In the genomic region with DNA sequence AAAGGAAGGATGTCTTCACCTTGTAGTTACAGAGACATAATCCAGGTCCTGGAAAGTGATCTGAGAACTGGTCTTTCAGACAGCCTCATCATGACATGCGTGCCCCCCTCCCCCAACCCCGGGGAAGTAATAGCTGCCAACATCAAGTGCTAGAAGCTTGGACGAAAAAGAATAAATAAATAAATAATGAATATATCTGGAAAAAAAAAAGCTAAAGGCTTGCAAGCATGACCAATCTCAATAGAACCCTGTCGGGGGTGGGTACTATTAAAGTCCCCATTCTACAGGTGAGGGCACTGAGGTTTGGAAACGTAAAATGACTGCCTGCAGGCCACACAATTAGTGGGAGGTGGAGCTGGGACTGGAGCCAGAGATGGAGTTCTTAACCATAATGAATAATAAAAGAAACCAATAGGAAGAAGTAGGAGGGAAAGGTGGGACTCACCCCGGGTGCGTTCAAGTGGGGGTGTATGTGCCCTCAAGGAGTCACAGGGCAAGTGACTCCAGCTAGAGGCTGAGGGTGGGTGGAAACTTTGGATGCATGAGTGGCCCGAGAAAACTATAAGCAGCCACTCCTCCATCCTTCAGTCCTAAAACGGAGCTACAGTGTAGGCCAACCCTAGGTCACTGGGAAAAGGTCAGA, we compare ENCODE assay signal across 7 mouse cellular contexts. TPM values are rescaled to one million over a fixed set of nuclear protein-coding genes. Genes with fewer than 3 reads are reported as not detected.
DNase-seq lines count a peak whose midpoint lies in the region; ATAC-seq and TF ChIP-seq lines count a peak whose summit lies in the region.

No protein-coding gene starts in this region.

- in situ Hi-C loops in ES-E14 (cut with MboI; ENCODE audit: low sequenced_read_pairs in 2 of 2, unreplicated experiment in 2 of 2): no loop called here

- WGBS in heart, embryonic 16.5 days: 43% methylated on average over 9 of the region's 9 CpGs
- WGBS in limb, embryonic 10.5 days: 52% methylated on average over 9 of the region's 9 CpGs
- WGBS in midbrain, embryonic 16.5 days: 39% methylated on average over 9 of the region's 9 CpGs

- H3K9ac ChIP-seq in ES-E14 (ENCODE audit: insufficient read depth, low read depth, low read length, poor library complexity, severe bottlenecking): peak overlapping the region; percentile 91; the same call in 1 of the 2 replicates
- peak overlapping the region; percentile 89 for H3K9ac ChIP-seq in heart, embryonic 16.5 days (ENCODE audit: low read length)
- peak overlapping the region; percentile 91 for H3K9ac ChIP-seq in midbrain, embryonic 16.5 days (ENCODE audit: low read depth, low read length)

- H3K4me2 ChIP-seq in heart, embryonic 16.5 days (ENCODE audit: low read depth, low read length): peak overlapping the region; percentile 95
- peak overlapping the region; percentile 86 for H3K4me2 ChIP-seq in midbrain, embryonic 16.5 days (ENCODE audit: low read length)

- no peaks in the 10 kb centered on the region for H3K27me3 ChIP-seq in heart, embryonic 16.5 days (ENCODE audit: control insufficient read depth, insufficient read depth, low read length)
- no peaks in the 10 kb centered on the region for H3K27me3 ChIP-seq in limb, embryonic 10.5 days (ENCODE audit: low read depth, poor library complexity, severe bottlenecking)
- no peaks in the 10 kb centered on the region for H3K27me3 ChIP-seq in midbrain, embryonic 16.5 days (ENCODE audit: control insufficient read depth, insufficient read depth, low read depth, low read length)

- no peak for ATAC-seq in heart, embryonic 16.5 days (replicated peaks; ENCODE audit: extremely low read depth, insufficient read depth, low FRiP score)
- no peak for ATAC-seq in midbrain, embryonic 16.5 days

- peaks cover 2% of the 10 kb centered on the region; the same call in 1 of the 2 replicates for H3K36me3 ChIP-seq in ES-E14 (ENCODE audit: control insufficient read depth, insufficient read depth, low read length, poor library complexity, severe bottlenecking)
- H3K36me3 ChIP-seq in heart, embryonic 16.5 days (ENCODE audit: control insufficient read depth, insufficient read depth): no peaks in the 10 kb centered on the region
- peaks cover 3% of the 10 kb centered on the region for H3K36me3 ChIP-seq in limb, embryonic 10.5 days
- no peaks in the 10 kb centered on the region for H3K36me3 ChIP-seq in midbrain, embryonic 16.5 days (ENCODE audit: control insufficient read depth, insufficient read depth, low read length)

- H3K27ac ChIP-seq in ES-E14 (ENCODE audit: insufficient read depth, low read depth, low read length, poor library complexity, severe bottlenecking): peak overlapping the region; percentile 87; the same call in 1 of the 2 replicates
- H3K27ac ChIP-seq in brown adipose tissue, adult 24 weeks (replicated peaks; ENCODE audit: low read depth, low read length): peak overlapping the region; percentile 92
- H3K27ac ChIP-seq in heart, embryonic 16.5 days (ENCODE audit: low read length): no peak overlapping the region; the same call in 1 of the 2 replicates
- no peak overlapping the region for H3K27ac ChIP-seq in limb, embryonic 10.5 days
- H3K27ac ChIP-seq in midbrain, embryonic 16.5 days (ENCODE audit: low read length): no peak overlapping the region

- peak overlapping the region; percentile 89 to 99 for H3K4me3 ChIP-seq in ES-E14 (ENCODE audit: insufficient read depth in 1 of 2, low read depth in 1 of 2, low read length in 2 of 2, poor library complexity in 1 of 2, severe bottlenecking in 1 of 2)
- H3K4me3 ChIP-seq in brown adipose tissue, adult 24 weeks (ENCODE audit: insufficient read depth, low read depth, low read length): peak overlapping the region; percentile 87
- peak overlapping the region; percentile 83 for H3K4me3 ChIP-seq in heart, embryonic 16.5 days (ENCODE audit: low read length)
- peak overlapping the region; percentile 90 for H3K4me3 ChIP-seq in limb, embryonic 10.5 days
- H3K4me3 ChIP-seq in midbrain, embryonic 16.5 days (ENCODE audit: low read depth, low read length): peak overlapping the region; percentile 91

- DNase-seq in ES-E14 (ENCODE audit: low read depth, low spot score) (no peak), adipocyte (ENCODE audit: low spot score) (no peak)
- DNase-seq in limb, embryonic 10.5 days (ENCODE audit: low spot score): no peak
- DNase-seq in right cerebral cortex, postnatal 36 days (ENCODE audit: low spot score in 2 of 2): no peak

- no peaks in the 10 kb centered on the region for H3K9me3 ChIP-seq in ES-E14 (ENCODE audit: control insufficient read depth, insufficient read depth, low read depth, low read length)
- no peaks in the 10 kb centered on the region for H3K9me3 ChIP-seq in heart, embryonic 16.5 days (replicated peaks; ENCODE audit: control insufficient read depth, low read length)
- no peaks in the 10 kb centered on the region for H3K9me3 ChIP-seq in limb, embryonic 10.5 days (replicated peaks)
- H3K9me3 ChIP-seq in midbrain, embryonic 16.5 days (replicated peaks; ENCODE audit: control insufficient read depth, low read length, poor library complexity, severe bottlenecking): no peaks in the 10 kb centered on the region

- peaks cover 0 to 22% of the 10 kb centered on the region in 2 experiments; a peak in 2 of 4 replicates for H3K4me1 ChIP-seq in ES-E14 (ENCODE audit: control insufficient read depth in 2 of 2, insufficient read depth in 2 of 2, low read length in 2 of 2, poor library complexity in 1 of 2)
- H3K4me1 ChIP-seq in brown adipose tissue, adult 24 weeks (ENCODE audit: control insufficient read depth, insufficient read depth, insufficient read length, low read length): peaks cover 20% of the 10 kb centered on the region
- H3K4me1 ChIP-seq in heart, embryonic 16.5 days (ENCODE audit: control insufficient read depth, insufficient read depth, low read length): peaks cover 24% of the 10 kb centered on the region
- H3K4me1 ChIP-seq in limb, embryonic 10.5 days: peaks cover 44% of the 10 kb centered on the region
- peaks cover 22% of the 10 kb centered on the region for H3K4me1 ChIP-seq in midbrain, embryonic 16.5 days (ENCODE audit: control insufficient read depth, insufficient read depth, low read length)

TF ChIP-seq in ES-E14, 5 proteins besides CTCF, POLR2A, EP300 and RAD21:
- TF ChIP-seq CHD2 (IDR thresholded peaks at IDR 0.05; ENCODE audit: low read depth, low read length): no peak
- no peak for TF ChIP-seq HCFC1 (IDR thresholded peaks at IDR 0.05; ENCODE audit: borderline replicate concordance, insufficient read depth, low read length)
- TF ChIP-seq ZNF384 (IDR thresholded peaks at IDR 0.05; ENCODE audit: low read depth, low read length): no peak
TF ChIP-seq in ES-E14: peak in this region for 0.

RNA-seq across cellular contexts. Expression of gene Zdhhc18, which starts 18.1 kb away (rescaled TPM):
- 39.0 and 55.8 TPM in 2 replicates for total RNA-seq in ES-E14 (2012; rRNA removed)
- polyA plus RNA-seq in brown adipose tissue, adult 24 weeks (2012; ENCODE audit: insufficient read depth, insufficient read length, missing spikeins): 9.4 and 10.6 TPM in 2 replicates
- polyA plus RNA-seq in heart, embryonic 16.5 days (2015; fragmentation: Nextera tagmentation; extraction: Ambion mirVana): 1.8 and 2.2 TPM in 2 replicates
- 3.6 and 4.0 TPM in 2 replicates for polyA plus RNA-seq in limb, embryonic 10.5 days (2016; fragmentation: Nextera tagmentation; extraction: Ambion mirVana)
- polyA plus RNA-seq in midbrain, embryonic 16.5 days (2015; fragmentation: Nextera tagmentation; extraction: Ambion mirVana): 3.5 and 4.7 TPM in 2 replicates

RNA-seq across cellular contexts. Expression of gene Sfn, which starts 29.9 kb away (rescaled TPM):
- total RNA-seq in ES-E14 (2012; rRNA removed): 35.8 and 46.6 TPM in 2 replicates
- polyA plus RNA-seq in brown adipose tissue, adult 24 weeks (2012; ENCODE audit: insufficient read depth, insufficient read length, missing spikeins): 1.2 and 1.3 TPM in 2 replicates
- 11.2 and 20.6 TPM in 2 replicates for polyA plus RNA-seq in heart, embryonic 16.5 days (2015; fragmentation: Nextera tagmentation; extraction: Ambion mirVana)
- 29.7 and 38.7 TPM in 2 replicates for polyA plus RNA-seq in limb, embryonic 10.5 days (2016; fragmentation: Nextera tagmentation; extraction: Ambion mirVana)
- 1.1 and 1.2 TPM in 2 replicates for polyA plus RNA-seq in midbrain, embryonic 16.5 days (2015; fragmentation: Nextera tagmentation; extraction: Ambion mirVana)

RNA-seq across cellular contexts. Expression of gene Pigv, which starts 40.6 kb away (rescaled TPM):
- total RNA-seq in ES-E14 (2012; rRNA removed): 11.6 and 14.5 TPM in 2 replicates
- polyA plus RNA-seq in brown adipose tissue, adult 24 weeks (2012; ENCODE audit: insufficient read depth, insufficient read length, missing spikeins): 4.6 and 5.9 TPM in 2 replicates
- polyA plus RNA-seq in heart, embryonic 16.5 days (2015; fragmentation: Nextera tagmentation; extraction: Ambion mirVana): 13.9 and 16.7 TPM in 2 replicates
- polyA plus RNA-seq in limb, embryonic 10.5 days (2016; fragmentation: Nextera tagmentation; extraction: Ambion mirVana): 17.9 and 19.6 TPM in 2 replicates
- polyA plus RNA-seq in midbrain, embryonic 16.5 days (2015; fragmentation: Nextera tagmentation; extraction: Ambion mirVana): 14.7 and 18.5 TPM in 2 replicates

RNA-seq across cellular contexts. Expression of gene Gpn2, which starts 47.7 kb away (rescaled TPM):
- 39.5 and 52.6 TPM in 2 replicates for total RNA-seq in ES-E14 (2012; rRNA removed)
- polyA plus RNA-seq in brown adipose tissue, adult 24 weeks (2012; ENCODE audit: insufficient read depth, insufficient read length, missing spikeins): 8.1 TPM in 2 replicates
- polyA plus RNA-seq in heart, embryonic 16.5 days (2015; fragmentation: Nextera tagmentation; extraction: Ambion mirVana): 12.0 and 12.7 TPM in 2 replicates
- 31.3 and 31.6 TPM in 2 replicates for polyA plus RNA-seq in limb, embryonic 10.5 days (2016; fragmentation: Nextera tagmentation; extraction: Ambion mirVana)
- 16.1 and 17.0 TPM in 2 replicates for polyA plus RNA-seq in midbrain, embryonic 16.5 days (2015; fragmentation: Nextera tagmentation; extraction: Ambion mirVana)

RNA-seq across cellular contexts. Expression of gene Gpatch3, which starts 57.3 kb away (rescaled TPM):
- 14.4 and 19.9 TPM in 2 replicates for total RNA-seq in ES-E14 (2012; rRNA removed)
- 0.96 and 1.5 TPM in 2 replicates for polyA plus RNA-seq in brown adipose tissue, adult 24 weeks (2012; ENCODE audit: insufficient read depth, insufficient read length, missing spikeins)
- polyA plus RNA-seq in heart, embryonic 16.5 days (2015; fragmentation: Nextera tagmentation; extraction: Ambion mirVana): 4.6 and 4.7 TPM in 2 replicates
- 12.9 and 14.0 TPM in 2 replicates for polyA plus RNA-seq in limb, embryonic 10.5 days (2016; fragmentation: Nextera tagmentation; extraction: Ambion mirVana)
- 6.1 and 6.5 TPM in 2 replicates for polyA plus RNA-seq in midbrain, embryonic 16.5 days (2015; fragmentation: Nextera tagmentation; extraction: Ambion mirVana)

Comparison
In these comparisons a context has a peak if more than half of its experiments do, and no peak if none do; other contexts are left out.
1. H3K27ac ChIP-seq: peak in ES-E14 (single experiment) and brown adipose tissue, adult 24 weeks (single experiment); none in heart, embryonic 16.5 days (single experiment), limb, embryonic 10.5 days (single experiment) and midbrain, embryonic 16.5 days (single experiment).
2. Peak in every context shown above with its lines, with median percentiles within 50 percentile points of each other: H3K4me3 ChIP-seq and H3K9ac ChIP-seq.